Mouse (Mus musculus) embryo, embryonic 11.5 days (tissue): ENCODE measurements around the gene Nav2.

Experiments used
- DNase-seq: peaks from one replicate; pipeline ENCODE4 v3.0.0-alpha.2; 2012; ENCODE audit warnings: low read depth, low spot score

Nav2 gene

GRCm38 (mm10) chr7:49357441-49358165, 449.1 kb downstream of the Nav2 start:
- no peak for DNase-seq

- no peak for DNase-seq
These were observed 450.6 kb downstream of the Nav2 start for GRCm38 (mm10) chr7:49359120-49359519.

GRCm38 (mm10) chr7:49360597-49360996, 452.1 kb downstream of the Nav2 start:
- DNase-seq: no peak

GRCm38 (mm10) chr7:49361465-49362090, 453.1 kb downstream of the Nav2 start:
- DNase-seq: no peak

- DNase-seq: no peak
These were observed 456.1 kb downstream of the Nav2 start for GRCm38 (mm10) chr7:49364486-49365162.

GRCm38 (mm10) chr7:49368590-49368989, 460.1 kb downstream of the Nav2 start:
- no peak for DNase-seq

GRCm38 (mm10) chr7:49369006-49369405, 460.5 kb downstream of the Nav2 start:
- DNase-seq: no peak

GRCm38 (mm10) chr7:49369809-49370473, 461.4 kb downstream of the Nav2 start:
- DNase-seq: no peak

GRCm38 (mm10) chr7:49371345-49371744, 462.8 kb downstream of the Nav2 start:
- no peak for DNase-seq

- no peak for DNase-seq
These were observed 463.5 kb downstream of the Nav2 start for GRCm38 (mm10) chr7:49371972-49372371.

GRCm38 (mm10) chr7:49373173-49373572, 464.7 kb downstream of the Nav2 start:
- no peak for DNase-seq

GRCm38 (mm10) chr7:49373661-49374060, 465.1 kb downstream of the Nav2 start:
- no peak for DNase-seq

GRCm38 (mm10) chr7:49375499-49375974, 467.0 kb downstream of the Nav2 start:
- DNase-seq: peak; percentile 41

- DNase-seq: no peak
These were observed 470.1 kb downstream of the Nav2 start for GRCm38 (mm10) chr7:49378608-49379007.

GRCm38 (mm10) chr7:49380940-49381339, 472.4 kb downstream of the Nav2 start:
- no peak for DNase-seq

GRCm38 (mm10) chr7:49382884-49383283, 474.4 kb downstream of the Nav2 start:
- peak; percentile 16 for DNase-seq

GRCm38 (mm10) chr7:49388137-49388536, 479.6 kb downstream of the Nav2 start:
- DNase-seq: no peak

GRCm38 (mm10) chr7:49390312-49390711, 481.8 kb downstream of the Nav2 start:
- DNase-seq: no peak

GRCm38 (mm10) chr7:49390829-49391228, 482.3 kb downstream of the Nav2 start:
- DNase-seq: no peak

- no peak for DNase-seq
These were observed 483.7 kb downstream of the Nav2 start for GRCm38 (mm10) chr7:49392180-49392579.

GRCm38 (mm10) chr7:49392834-49393233, 484.3 kb downstream of the Nav2 start:
- no peak for DNase-seq

GRCm38 (mm10) chr7:49393857-49394256, 485.3 kb downstream of the Nav2 start:
- no peak for DNase-seq
